Mouse (Mus musculus) forebrain, embryonic 11.5 days (tissue): ENCODE data around the gene Ropn1l. TPM values are rescaled to one million over a fixed set of nuclear protein-coding genes. Genes with fewer than 3 reads are reported as not detected.
A peak's percentile ranks its signal among the peaks of the same experiment; 100 is the strongest.

Source experiments
- ATAC-seq: fragments of 200-750 bp; cut with Nextera tagmentation; replicated peaks from 2 replicates; pipeline ENCODE4 v1.8.0; 2017; ENCODE audit warnings: moderate TSS enrichment; ENCODE audit not compliant: low FRiP score
- DNase-seq: peaks from one replicate; pipeline ENCODE4 v3.0.0-alpha.2; 2017; ENCODE audit warnings: low spot score
- H3K27ac ChIP-seq: fragments of 300-500 bp; sonication (generic); 2 replicates; pipeline ENCODE4 v1.5.1; 2014; ENCODE audit warnings: low read depth, low read length
- H3K27me3 ChIP-seq: fragments of 300-500 bp; sonication (generic); 2 replicates; pipeline ENCODE4 v1.6.1; 2014; ENCODE audit warnings: mild to moderate bottlenecking, low read length, mixed read lengths; ENCODE audit not compliant: control insufficient read depth, insufficient read depth
- H3K36me3 ChIP-seq: fragments of 300-500 bp; sonication (generic); 2 replicates; pipeline ENCODE4 v1.6.1; 2014; ENCODE audit warnings: mild to moderate bottlenecking, low read length, moderate library complexity, mixed read lengths; ENCODE audit not compliant: control insufficient read depth, insufficient read depth
- H3K4me1 ChIP-seq: fragments of 300-500 bp; sonication (generic); replicated peaks from 2 replicates; pipeline ENCODE4 v1.6.1; 2014; ENCODE audit warnings: low read length, mixed read lengths; ENCODE audit not compliant: control insufficient read depth, insufficient read depth
- H3K4me2 ChIP-seq: fragments of 300-500 bp; sonication (generic); 2 replicates; pipeline ENCODE4 v1.6.1; 2014; ENCODE audit warnings: low read depth, mild to moderate bottlenecking, low read length, moderate library complexity, mixed read lengths; ENCODE audit not compliant: severe bottlenecking
- H3K4me3 ChIP-seq: fragments of 300-500 bp; sonication (generic); 2 replicates; pipeline ENCODE4 v1.5.1; 2014; ENCODE audit warnings: low read depth, low read length
- H3K9ac ChIP-seq: fragments of 300-500 bp; sonication (generic); 2 replicates; pipeline ENCODE4 v1.6.1; 2014; ENCODE audit warnings: low read length
- H3K9me3 ChIP-seq: fragments of 300-500 bp; sonication (generic); 2 replicates; pipeline ENCODE4 v1.6.1; 2016; ENCODE audit warnings: low read length, mixed read lengths; ENCODE audit not compliant: control insufficient read depth
- WGBS: fragments of 180-500 bp; shearing (Covaris S2); extraction: QIAGEN DNeasy Blood & Tissue Kit; methylation state at CpG from one replicate; pipeline ENCODE4 v1.1.7; 2014; 5-methylcytosine and 5-hydroxymethylcytosine counted together
- polyA plus RNA-seq: library from polyadenylated mRNA; unstranded; fragments of >200 nt; fragmentation: Nextera tagmentation; extraction: Ambion mirVana; gene quantifications from 2 replicates; pipeline ENCODE4 v1.2.1, GENCODE M21; 2014

Ropn1l gene
- polyA plus RNA-seq, 1 experiment from 2014 or later = 3.9 TPM

DNA sequence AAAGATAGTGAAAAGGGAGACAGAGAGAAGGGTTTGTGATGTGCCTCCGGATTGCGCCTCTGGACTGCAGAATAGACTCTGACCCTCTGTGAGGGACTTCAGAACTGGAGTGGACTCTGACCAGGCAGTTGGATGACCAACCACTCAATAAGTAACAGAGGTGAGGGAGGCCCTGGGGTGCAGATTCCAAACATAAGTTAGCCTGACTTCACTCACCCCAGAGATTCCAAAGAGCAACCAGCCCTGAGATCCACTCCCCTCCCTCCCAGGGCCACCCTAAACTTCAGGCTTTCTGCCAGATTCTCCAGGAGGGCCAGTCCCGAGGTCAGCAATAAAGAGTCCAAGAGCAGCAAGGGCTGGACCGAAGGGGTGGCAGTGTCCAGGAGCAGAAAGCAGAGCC, 46.0 kb downstream of the Ropn1l start:
- Histone ChIP-seq H3K27me3 (no peaks in the 10 kb centered on the region), H3K4me1 (no peaks in the 10 kb centered on the region), H3K4me2 (no peak overlapping the region), H3K9ac (no peak overlapping the region), H3K27ac (no peak overlapping the region), H3K4me3 (no peak overlapping the region), H3K36me3 (no peaks in the 10 kb centered on the region), H3K9me3 (no peaks in the 10 kb centered on the region)
- no peak for ATAC-seq
- peak; percentile 22 for DNase-seq
- WGBS = 90% methylated on average over 4 of the region's 4 CpGs

DNA sequence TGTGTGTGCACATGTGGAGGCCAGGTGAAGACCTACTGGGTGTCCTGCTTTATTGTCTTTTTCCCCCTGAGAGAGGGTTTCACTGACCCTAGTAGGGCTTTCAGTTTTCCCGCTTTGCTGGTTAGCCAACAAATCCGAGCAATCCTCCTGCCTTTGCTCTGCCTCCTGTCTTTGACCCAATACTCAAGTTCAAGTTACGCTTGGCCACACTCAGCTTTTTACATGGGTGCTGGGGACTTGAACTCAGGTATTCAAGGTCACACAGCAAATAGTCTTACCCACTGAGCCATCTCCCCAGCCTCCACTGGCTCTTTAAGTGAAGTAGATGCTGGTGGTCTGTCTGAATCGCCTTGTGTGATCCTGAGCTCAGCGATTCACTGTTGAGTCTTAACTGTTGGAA, 46.7 kb downstream of the Ropn1l start:
- H3K36me3 ChIP-seq = no peaks in the 10 kb centered on the region
- 94% methylated on average over 5 of the region's 5 CpGs for WGBS

DNA sequence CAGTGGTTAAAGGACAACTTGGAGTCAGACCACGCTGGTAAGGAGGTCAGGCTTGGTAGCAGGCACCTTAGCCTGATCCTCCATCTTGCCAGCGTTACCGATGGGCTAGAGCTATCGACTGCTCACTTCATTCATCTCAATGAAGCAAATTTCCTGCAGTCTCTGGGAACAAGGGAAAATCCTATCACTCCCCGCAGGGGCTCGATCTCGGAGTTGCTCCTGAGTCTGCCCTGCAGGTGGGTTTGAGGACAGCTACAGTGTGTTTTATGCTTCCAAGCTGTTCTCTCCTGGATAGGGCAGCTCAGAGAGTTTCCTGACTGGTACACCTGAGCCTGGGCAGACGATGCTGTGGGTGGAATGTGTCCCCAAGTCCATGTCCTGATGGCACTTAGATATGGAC, 49.2 kb downstream of the Ropn1l start:
- Histone ChIP-seq H3K4me1 (peaks cover 4% of the 10 kb centered on the region; the same call in 1 of the 2 replicates), H3K36me3 (no peaks in the 10 kb centered on the region), H3K27me3 (no peaks in the 10 kb centered on the region), H3K27ac (no peak overlapping the region), H3K4me2 (no peak overlapping the region), H3K9ac (no peak overlapping the region), H3K9me3 (no peaks in the 10 kb centered on the region), H3K4me3 (no peak overlapping the region)
- WGBS = 85% methylated on average over 8 of the region's 8 CpGs
- DNase-seq (peak; percentile 27), ATAC-seq (no peak)

More for the DNA sequence above, 46.7 kb downstream of the Ropn1l start:
- Histone ChIP-seq H3K4me3 (no peak overlapping the region), H3K4me1 (peaks cover 4% of the 10 kb centered on the region; the same call in 1 of the 2 replicates), H3K9ac (no peak overlapping the region), H3K4me2 (no peak overlapping the region), H3K27me3 (no peaks in the 10 kb centered on the region), H3K27ac (no peak overlapping the region), H3K9me3 (no peaks in the 10 kb centered on the region)
- DNase-seq = peak; percentile 20
- no peak for ATAC-seq

DNA sequence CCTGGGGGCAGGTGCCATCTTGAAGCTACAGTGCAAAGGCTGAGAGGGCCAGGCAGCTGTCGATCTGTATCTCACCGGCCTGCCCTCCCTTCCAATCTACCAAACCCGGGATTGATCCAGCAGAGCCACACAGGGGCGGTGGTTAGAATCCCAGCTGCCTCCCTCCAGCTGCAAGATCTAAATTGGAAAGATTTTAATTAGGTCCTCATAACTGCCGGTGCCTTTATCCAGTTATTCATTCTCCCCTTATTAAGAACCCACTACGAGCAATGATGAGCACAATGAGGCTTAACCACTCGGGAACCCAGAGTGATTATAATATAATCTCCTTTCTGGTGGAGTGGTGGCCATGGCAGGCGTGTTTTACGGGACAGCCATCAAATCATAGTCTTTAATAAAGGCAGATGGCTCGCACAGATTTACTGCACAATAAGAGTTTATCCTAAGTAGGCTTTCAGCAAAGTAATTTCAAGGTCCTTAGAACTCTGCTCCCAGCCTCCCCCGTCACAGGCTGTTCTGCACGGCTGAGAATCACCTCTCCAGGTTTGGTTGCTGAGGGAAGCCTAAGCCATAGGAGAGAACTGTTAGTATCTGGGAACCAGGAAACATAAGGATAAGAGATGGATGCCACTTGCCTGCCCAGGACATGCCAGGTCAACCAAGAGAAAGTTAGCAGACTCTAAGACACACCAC, 51.2 kb downstream of the Ropn1l start:
- no peaks in the 10 kb centered on the region for H3K9me3 ChIP-seq
- no peaks in the 10 kb centered on the region for H3K27me3 ChIP-seq
- H3K4me1 ChIP-seq = peaks cover 4% of the 10 kb centered on the region; the same call in 1 of the 2 replicates
- no peak overlapping the region for H3K4me2 ChIP-seq
- H3K9ac ChIP-seq = no peak overlapping the region
- H3K27ac ChIP-seq = no peak overlapping the region
- WGBS = 43% methylated on average over 12 of the region's 12 CpGs
- ATAC-seq (peak; percentile 69), DNase-seq (peak; percentile 44)
- H3K4me3 ChIP-seq = no peak overlapping the region
- H3K36me3 ChIP-seq = no peaks in the 10 kb centered on the region

DNA sequence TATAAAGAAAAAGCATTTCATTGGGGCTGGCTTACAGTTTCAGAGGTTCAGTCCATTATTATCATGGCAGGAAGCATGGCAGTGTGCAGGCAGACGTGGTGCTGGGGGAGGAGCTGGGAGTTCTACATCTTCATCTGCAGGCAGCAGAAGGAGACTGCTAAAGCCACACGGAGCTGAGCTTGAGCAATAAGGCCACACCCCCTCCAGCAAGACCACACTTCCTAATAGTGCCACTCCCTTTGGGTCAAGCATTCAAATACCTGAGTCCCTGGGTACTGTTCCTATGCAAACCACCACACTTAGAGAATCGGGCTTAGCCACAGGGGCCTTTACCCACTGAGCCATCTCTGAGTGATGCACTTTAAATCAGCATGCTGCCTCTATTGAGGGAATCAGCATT, 52.6 kb downstream of the Ropn1l start:
- ATAC-seq (no peak), DNase-seq (peak; percentile 48)
- no peaks in the 10 kb centered on the region for H3K27me3 ChIP-seq
- no peaks in the 10 kb centered on the region for H3K36me3 ChIP-seq
- no peak overlapping the region for H3K4me2 ChIP-seq
- 39% methylated on average over 3 of the region's 3 CpGs for WGBS
- H3K9ac ChIP-seq = no peak overlapping the region
- no peaks in the 10 kb centered on the region for H3K9me3 ChIP-seq
- no peak overlapping the region for H3K27ac ChIP-seq
- H3K4me1 ChIP-seq = peaks cover 4% of the 10 kb centered on the region; the same call in 1 of the 2 replicates
- no peak overlapping the region for H3K4me3 ChIP-seq

DNA sequence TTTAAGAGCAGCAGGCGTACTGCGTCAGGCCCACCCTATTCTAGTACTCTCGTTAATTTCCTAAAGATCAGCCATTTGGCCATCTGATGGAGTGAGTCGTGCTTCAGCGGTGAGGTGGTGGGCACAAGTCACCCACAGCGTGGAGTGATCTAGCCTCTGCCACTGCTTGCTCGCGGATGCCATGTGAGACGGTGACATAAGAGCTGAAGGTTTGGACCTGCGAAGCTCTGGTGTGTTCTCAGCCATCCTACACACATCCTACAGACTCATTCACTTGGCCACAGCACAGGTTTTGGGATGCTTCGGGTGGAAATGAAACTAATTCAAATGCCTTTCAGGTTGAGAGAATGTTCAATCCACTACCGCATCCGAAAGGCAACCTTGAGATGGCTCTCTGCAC, 54.8 kb downstream of the Ropn1l start:
- H3K4me1 ChIP-seq = peaks cover 4% of the 10 kb centered on the region; the same call in 1 of the 2 replicates

DNA sequence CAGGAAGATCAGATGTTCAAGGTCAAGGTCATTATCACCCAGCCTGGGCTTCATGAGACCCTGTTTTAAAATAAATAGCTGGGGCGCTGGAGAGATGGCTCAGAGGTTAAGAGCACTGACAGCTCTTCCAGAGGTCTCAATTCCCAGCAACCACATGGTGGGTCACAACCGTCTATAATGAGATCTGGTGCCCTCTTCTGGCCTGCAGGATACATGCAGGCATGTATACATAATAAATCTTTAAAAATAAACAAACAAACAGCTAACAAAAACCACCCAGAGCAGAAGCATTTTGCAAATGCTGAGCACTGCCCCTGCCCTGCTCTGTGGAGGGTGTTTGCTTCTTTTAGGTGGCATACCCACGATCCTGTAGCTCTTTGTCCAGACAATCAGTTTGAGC, 56.2 kb downstream of the Ropn1l start:
- H3K9me3 ChIP-seq = no peaks in the 10 kb centered on the region
- DNase-seq (no peak), ATAC-seq (no peak)
- H3K9ac ChIP-seq = no peak overlapping the region
- no peaks in the 10 kb centered on the region for H3K27me3 ChIP-seq
- 76% methylated on average over 3 of the region's 3 CpGs for WGBS
- no peaks in the 10 kb centered on the region for H3K36me3 ChIP-seq
- no peak overlapping the region for H3K4me3 ChIP-seq
- peaks cover 4% of the 10 kb centered on the region; the same call in 1 of the 2 replicates for H3K4me1 ChIP-seq
- no peak overlapping the region for H3K4me2 ChIP-seq
- no peak overlapping the region for H3K27ac ChIP-seq

More for the DNA sequence above, 54.8 kb downstream of the Ropn1l start:
- H3K4me2 ChIP-seq = no peak overlapping the region
- H3K36me3 ChIP-seq = no peaks in the 10 kb centered on the region
- no peak overlapping the region for H3K9ac ChIP-seq
- DNase-seq = no peak
- no peak overlapping the region for H3K27ac ChIP-seq
- no peak overlapping the region for H3K4me3 ChIP-seq
- H3K27me3 ChIP-seq = no peaks in the 10 kb centered on the region
- 93% methylated on average over 13 of the region's 13 CpGs for WGBS
- no peaks in the 10 kb centered on the region for H3K9me3 ChIP-seq
- no peak for ATAC-seq

DNA sequence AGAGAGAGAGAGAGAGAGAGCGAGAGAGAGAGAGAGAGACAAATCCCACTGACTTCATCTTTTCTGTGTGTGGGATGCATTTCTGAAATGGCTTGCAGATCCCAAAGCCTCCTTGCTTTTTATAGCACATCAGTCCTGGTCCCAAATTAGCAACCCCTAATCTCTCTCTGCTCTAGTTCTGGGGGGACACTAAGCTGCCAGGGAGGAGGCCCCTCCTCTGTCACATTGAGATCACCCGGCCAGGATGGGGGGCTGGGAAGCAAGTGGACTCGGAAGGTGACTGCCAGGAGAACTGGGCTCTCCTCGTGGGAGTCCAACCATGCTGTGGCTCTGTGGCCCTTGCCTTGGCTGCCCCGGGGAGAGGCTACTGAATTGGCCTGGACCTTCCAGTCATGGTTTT, 56.8 kb downstream of the Ropn1l start:
- H3K4me1 ChIP-seq = no peaks in the 10 kb centered on the region
- H3K27ac ChIP-seq = no peak overlapping the region
- H3K4me2 ChIP-seq = no peak overlapping the region
- no peak overlapping the region for H3K9ac ChIP-seq
- no peaks in the 10 kb centered on the region for H3K9me3 ChIP-seq
- 83% methylated on average over 5 of the region's 5 CpGs for WGBS
- no peaks in the 10 kb centered on the region for H3K36me3 ChIP-seq
- no peaks in the 10 kb centered on the region for H3K27me3 ChIP-seq
- ATAC-seq (no peak), DNase-seq (peak; percentile 48)
- H3K4me3 ChIP-seq = no peak overlapping the region

DNA sequence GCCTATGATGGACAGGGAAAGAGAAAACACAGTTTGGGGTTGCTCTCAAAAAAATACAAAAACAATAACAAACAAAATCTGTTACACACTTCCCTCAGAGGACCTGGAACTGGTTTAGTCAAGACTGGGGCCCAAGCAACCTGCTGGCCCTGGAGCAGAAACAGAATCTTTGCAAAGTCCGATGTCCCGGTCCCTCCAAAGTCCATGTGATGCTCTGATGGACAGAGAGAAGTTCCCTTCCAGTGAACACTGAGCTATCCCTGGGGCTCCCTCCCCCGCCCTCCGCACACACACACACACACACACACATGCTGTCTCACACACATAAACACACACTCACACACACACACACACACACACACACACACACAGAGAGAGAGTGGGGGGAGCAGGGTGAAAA, 57.6 kb downstream of the Ropn1l start:
- ATAC-seq (no peak), DNase-seq (peak; percentile 36)
- Histone ChIP-seq H3K4me3 (no peak overlapping the region), H3K9ac (no peak overlapping the region), H3K9me3 (no peaks in the 10 kb centered on the region), H3K4me1 (no peaks in the 10 kb centered on the region), H3K27ac (no peak overlapping the region), H3K4me2 (no peak overlapping the region), H3K36me3 (no peaks in the 10 kb centered on the region), H3K27me3 (no peaks in the 10 kb centered on the region)
- 96% methylated on average over 4 of the region's 4 CpGs for WGBS
